Mouse (Mus musculus) right cerebral cortex, postnatal 36 days (tissue): Measurements from ENCODE around the gene Utp4.
"Not testable (repeated sequence)": the region's sequence is repeated elsewhere in the genome, so short reads cannot be mapped to it uniquely, and the experiment has no call there.

Source experiments
- DNase-seq, 2 experiments: peaks; one replicate each; pipeline ENCODE4 v3.0.0; 2022; ENCODE audit warnings: low spot score in 2 of 2, mixed read lengths in 1 of 2

Gene Utp4

DNA sequence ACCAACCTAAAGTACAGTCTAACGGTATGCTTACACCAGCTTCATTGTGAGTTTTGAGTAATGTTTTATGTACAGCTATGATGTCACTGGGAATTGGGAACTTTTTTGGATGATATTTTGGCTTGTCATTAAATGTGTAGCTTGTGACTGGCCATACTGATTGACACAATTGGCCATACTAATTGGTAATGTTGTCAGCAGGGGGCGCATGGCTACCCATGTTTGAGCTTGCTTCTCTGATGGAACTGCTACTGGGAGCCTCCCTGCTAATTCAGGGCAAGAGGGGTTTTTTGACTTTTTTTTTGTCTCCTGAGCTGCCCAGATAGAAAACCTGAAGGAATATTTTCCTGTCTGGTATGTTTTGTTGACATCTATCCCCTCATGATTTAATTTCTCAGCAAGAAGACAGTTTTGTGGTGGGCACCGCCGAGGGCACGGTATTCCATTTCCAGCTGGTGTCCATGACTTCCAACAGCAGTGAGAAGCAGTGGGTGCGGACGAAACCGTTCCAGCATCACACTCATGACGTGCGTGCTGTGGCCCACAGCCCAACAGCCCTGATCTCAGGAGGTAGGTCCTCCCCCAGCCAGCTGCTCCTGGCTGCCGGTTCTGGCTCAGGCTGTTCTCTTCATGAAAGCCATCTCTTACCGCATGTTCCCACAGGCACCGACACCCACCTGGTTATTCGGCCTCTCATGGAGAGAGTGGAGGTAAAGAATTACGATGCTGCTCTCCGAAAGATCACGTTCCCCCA, 12.5 kb downstream of the Utp4 start:
- peak; percentile 80 to 91 for DNase-seq

DNA sequence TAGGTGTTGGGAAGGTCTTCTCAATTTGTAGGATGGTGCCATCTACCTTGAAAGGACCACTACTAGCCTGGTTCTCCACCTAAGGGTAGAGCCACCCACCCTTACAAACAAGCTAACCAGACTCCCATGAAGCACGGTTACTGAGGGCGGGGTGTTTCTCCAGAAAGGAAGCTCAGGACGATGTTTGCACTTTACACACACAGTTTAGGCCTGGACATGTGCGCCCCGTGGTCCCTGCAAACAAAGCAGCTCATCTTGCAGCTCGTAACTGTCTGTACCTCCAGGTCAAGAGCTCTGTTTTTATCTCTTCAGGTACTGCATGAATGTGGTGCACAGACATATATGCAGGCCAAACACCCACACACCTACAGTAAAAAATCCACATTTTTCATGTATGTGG, 13.2 kb downstream of the Utp4 start:
- DNase-seq, result no peak

- no peak for DNase-seq
These were observed 14.0 kb downstream of the Utp4 start for GRCm38 (mm10) chr8:106907450-106907849.

GRCm38 (mm10) chr8:106908291-106908690, 14.9 kb downstream of the Utp4 start:
- no peak for DNase-seq

DNA sequence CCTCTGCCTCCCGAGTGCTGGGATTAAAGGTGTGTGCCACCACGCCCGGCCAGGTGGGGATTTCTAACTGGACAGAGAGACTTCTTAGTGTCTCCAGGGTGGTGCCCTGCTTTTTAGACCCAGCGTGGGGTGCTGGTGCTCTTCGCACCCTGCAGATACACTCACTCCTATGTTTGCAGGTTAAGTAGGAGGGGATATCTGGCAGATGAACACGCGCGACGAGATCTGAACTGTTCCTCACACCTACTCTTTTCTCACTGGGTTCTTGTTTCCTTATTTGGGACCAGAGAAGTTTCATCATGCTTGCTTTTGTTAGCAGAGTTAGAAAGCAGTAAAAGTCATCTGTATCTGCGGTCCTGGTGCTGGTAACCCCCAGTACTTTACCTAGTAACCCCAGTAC, 20.2 kb downstream of the Utp4 start:
- DNase-seq, result peak in 1 of 2 experiments; percentile 65

GRCm38 (mm10) chr8:106919721-106920394, 26.4 kb downstream of the Utp4 start:
- DNase-seq, result peak; percentile 65 to 87

- no peak for DNase-seq
These were observed 26.9 kb downstream of the Utp4 start for GRCm38 (mm10) chr8:106920395-106920741.

DNA sequence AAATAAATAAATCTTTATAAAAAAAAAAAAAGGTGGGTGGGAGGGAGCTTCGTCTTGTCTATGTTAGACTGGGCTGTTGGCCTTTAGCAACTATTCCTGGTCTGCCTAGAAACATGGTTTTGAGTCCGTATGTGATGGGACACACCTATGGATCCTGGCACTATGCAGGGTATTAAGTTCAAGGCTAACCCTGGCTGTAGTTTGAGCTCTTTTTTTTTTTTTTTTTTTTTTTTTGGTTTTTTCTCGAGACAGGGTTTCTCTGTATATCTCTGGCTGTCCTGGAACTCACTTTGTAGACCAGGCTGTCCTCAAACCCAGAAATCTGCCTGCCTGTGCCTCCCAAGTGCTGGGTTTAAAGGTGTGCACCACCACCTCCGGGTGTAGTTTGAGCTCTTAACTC, 30.6 kb downstream of the Utp4 start:
- DNase-seq, result no peak

DNA sequence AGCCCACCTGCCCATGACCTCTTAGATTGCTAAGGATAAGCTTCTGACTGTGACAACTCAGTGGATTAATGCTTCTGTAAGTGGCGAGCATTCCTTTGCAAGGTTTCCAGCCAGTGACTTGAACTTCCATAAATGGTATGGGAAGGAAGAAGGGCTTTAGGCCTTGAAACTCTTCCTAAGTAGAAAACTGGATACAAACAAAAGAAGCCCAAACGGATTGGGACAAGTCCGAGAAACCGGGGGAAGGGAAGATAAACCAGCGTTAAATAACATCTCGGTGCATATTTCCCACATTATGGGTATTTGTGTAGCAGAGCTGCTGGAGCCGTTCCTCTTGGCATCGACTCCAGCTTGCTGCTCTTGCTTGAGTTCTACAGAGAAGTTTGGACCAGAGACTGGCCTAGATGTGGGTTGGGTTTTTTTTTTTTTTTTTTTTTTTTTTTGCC, 31.5 kb downstream of the Utp4 start:
- peak; percentile 32 to 75 for DNase-seq

DNA sequence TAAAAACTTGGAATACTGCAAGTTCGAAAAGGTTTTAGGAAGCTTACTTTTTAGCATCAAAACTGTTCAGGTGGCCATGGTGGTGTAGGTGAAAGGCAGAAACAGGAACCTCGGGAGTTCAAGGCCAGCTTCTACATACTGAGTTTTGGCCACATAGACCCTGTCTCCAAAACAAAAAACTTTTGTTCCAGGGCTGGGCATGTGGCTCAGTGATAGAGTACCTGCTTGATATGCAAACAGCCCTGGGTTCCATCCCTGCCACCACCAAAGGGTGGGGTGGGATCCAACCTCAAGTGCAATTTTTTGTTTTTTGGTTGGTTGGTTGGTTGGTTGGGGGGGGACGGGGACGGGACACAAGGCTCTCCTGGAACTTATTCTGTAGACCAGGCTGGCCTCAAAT, 32.0 kb downstream of the Utp4 start:
- DNase-seq, result no peak

DNA sequence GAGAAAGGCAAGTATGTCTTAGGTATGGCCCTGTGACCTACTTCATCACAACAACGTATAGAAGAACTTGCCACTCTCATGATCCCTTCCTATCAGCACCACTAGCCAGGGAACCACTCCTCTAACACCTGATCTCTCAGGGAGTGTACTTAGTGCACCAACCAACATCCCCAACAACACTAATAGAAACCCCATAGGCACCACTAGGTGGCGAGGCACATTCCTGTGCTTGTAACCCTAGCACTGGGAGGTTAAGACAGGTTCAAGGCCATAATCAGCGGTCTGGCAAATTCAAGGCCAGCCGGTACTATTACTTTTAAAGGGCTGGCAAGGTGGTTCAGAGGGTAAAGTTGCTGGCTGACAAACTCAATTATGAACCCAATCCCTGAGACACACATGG, 33.8 kb downstream of the Utp4 start:
- DNase-seq, result no peak

DNA sequence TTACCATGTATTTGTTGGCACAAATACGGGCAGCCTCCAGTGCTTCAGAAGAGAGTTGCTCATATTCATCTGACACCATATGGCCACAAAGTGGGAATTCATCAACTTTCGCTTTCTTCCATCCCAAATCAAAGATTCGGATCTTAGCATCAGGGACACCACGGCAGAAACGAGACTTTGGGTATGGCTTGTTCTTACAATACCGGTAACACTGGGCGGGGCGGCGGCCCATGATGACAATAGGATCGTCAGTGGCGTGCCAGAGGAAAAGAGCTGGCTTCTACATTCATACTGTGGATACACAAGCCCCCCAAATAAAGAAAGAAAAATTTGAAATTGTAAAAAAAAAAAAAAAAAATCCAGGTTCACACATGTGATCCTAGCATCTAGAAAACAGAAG, 34.7 kb downstream of the Utp4 start:
- not testable (repeated sequence) for DNase-seq

- DNase-seq, result no peak
These were observed 35.9 kb downstream of the Utp4 start for GRCm38 (mm10) chr8:106929155-106929913.

- no peak for DNase-seq
These were observed 36.5 kb downstream of the Utp4 start for GRCm38 (mm10) chr8:106929921-106930320.

- no peak for DNase-seq
These were observed 39.1 kb downstream of the Utp4 start for GRCm38 (mm10) chr8:106932376-106933065.

- no peak for DNase-seq
These were observed 40.2 kb downstream of the Utp4 start for GRCm38 (mm10) chr8:106933506-106934143.

DNA sequence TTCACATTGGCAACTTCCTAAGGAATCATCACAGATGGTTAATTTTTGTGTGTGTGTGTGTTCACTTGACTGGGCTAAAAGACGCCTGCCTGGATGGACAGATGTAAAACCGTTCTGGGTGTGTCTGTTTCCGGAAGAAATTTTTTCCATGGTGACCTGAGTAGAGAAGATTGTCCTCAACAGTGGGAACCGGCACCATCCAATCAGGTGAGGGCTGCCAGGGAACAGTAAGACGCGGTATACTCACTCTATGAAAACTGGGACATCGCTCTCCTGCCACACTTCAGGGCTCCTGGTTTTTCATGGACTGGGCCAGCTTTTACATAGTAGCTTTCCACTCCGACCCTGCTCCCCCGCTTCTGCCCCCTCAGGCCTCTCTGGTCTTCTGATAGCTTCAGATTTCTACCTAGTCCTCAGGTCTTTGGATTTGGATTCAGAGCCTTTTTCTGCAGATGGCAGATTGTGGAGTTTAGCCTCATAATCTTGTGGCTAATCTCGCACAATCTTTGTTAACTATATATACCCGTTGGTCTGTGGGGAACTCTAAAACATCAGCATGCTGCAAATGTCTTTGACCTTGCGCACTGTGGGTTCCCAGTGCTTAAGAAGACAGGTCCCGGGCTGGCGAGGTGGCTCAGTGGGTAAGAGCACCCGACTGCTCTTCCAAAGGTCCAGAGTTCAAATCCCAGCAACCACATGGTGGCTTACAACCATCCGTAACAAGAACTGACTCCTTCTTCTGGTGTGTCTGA, 41.0 kb downstream of the Utp4 start:
- no peak for DNase-seq

DNA sequence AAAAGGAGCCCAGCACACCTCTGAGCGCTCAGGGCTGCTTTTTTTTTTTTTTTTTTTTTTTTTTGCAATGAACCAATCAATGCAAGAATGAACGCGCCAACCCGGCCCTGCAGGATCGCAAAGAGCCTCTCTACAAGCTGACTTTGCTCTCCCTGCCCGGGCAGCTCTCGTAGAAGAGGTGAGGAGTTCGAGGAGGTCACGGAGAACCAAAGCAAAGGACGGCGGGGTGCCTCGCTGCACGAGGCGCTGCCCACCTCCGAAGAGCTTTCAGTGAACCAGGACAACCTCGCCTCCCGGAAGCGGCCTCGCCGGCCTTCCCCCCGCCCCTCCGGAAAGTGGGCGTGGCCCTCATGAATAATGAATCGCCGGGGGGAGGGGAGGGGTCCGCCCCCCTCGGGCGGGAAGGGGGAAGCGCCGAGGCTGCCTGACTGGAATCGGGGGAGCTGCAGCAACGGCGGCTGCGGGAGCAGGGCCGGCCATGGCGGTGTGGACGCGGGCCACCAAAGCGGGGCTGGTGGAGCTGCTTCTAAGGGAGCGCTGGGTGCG, 42.0 kb downstream of the Utp4 start, which contains the start of gene Sntb2:
Sntb2 (plus strand) TSS at position 427 of the 546 bp plus-strand sequence.
- peak; percentile 84 for DNase-seq

DNA sequence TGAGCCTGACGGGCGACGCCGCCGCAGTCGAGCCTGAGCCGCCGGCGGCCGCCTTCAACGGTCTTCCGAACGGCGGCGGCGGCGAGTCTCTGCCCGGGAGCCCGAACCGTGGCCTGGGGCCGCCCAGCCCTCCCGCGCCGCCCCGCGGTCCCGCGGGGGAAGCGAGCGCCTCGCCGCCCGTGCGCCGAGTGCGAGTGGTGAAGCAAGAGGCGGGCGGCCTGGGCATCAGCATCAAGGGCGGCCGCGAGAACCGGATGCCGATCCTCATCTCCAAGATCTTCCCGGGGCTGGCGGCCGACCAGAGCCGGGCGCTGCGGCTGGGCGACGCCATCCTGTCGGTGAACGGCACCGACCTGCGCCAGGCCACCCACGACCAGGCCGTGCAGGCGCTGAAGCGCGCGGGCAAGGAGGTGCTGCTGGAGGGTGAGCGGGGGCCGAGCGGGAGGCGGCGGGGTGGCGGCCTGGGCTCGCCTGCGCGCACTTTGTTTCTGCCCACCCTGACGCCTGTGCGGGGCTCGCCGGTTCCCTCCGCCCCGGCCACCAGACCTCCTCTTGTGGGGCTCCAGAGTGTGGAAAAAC, 42.6 kb downstream of the Utp4 start:
- peak in 1 of 2 experiments; percentile 35 for DNase-seq

DNA sequence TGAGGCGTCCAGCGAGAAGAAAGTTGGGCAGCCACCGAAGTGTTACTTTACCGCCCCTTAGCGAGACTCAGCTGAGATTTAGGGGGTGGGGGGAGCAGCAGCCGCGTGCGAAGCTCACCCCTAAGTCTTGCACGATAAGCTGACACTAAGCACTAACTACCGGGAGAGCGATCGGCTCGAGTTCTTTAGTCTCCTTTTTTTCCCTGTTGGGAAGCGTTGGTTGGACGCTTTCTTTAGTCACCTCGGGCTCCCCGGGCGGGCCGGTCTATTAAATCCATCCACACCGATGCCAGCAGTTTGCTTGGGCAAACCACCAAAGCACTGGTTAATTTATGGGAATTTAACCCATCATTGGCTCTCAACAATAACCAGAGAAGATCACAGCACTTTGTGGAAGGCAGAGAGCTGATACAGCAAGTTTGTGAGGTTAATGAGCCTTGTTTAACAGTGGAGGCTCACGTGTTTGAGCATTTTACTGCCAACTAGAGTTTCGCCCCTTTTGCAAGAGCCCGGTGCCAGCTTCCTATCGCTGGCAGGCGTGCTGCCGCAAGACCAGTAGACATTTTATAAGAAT, 43.1 kb downstream of the Utp4 start:
- DNase-seq, result no peak
